Mouse (Mus musculus): ENCODE results near the gene Sec14l1. TPM values are rescaled to one million over a fixed set of nuclear protein-coding genes. Genes with fewer than 3 reads are reported as not detected.

Sec14l1 gene
- total RNA-seq, 2 experiments from 2014 or later: 79.2 to 91.1 TPM

DNA sequence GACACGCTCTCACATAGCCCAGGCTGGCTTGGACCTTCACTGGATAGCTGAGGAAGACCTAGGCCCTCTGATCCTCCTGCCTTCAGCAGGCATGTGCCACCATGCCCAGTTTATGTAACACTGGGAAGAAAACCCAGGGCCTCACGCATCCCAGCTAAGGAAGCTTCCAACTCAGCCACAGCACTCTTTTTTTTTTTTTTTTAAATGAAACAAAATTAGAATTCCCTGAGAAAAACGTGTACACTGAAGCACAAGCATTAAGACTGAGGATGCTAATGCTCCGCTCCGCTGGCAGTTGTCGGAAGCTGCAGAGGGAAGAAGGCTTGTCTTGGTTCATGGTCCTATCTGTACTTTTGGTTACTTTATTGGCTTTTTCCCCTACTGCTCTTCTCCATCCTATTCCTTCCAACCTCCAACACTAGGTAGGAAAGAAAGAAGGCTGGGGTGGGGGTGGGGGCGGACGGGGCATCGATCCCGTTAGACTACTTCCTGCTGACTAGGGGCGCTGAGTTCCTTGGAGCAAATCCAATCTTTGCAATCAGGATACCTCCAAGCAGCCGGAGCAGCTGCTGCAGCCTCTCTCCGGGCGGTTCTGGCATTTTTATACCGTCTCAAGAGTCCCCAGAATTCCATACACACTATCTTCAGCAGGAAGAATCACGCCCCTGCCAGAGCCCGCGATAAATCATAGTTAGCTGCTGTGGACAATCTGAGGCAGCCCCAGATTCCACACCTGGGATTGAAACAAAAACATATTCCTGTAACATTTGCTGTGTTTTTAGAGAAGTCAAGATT is 59.3 kb downstream of the Sec14l1 start:
- no peak for DNase-seq
- intact Hi-C loops (cut with DNase I): loop anchor here (5.0 kb wide), 1 partner anchor 37 kb away; no protein-coding TSS in a partner anchor

DNA sequence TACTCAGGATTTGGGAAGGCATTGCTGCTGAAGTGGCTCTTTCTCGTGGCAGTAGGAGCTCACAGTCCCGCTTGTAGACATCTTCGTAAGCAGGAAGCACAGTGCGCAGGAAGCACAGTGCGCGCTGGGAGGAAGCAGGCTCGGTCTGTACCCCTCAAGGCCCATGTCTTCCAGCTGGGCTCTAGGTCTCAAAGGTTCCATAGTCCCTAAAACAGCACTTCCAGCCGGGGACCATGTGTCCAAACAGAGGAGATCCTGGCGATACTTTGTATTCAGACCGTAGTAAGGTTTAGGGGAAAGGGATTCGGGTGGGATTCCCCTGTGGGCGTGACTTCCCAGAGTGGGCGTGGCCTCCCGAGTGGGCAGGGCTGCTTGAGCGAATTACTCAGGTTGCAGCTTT is 60.0 kb downstream of the Sec14l1 start:
- peak; percentile 32 to 64 for DNase-seq
- intact Hi-C loops (cut with DNase I): loop anchor here (5.0 kb wide), 1 partner anchor 38 kb away; no protein-coding TSS in a partner anchor

- no peak for DNase-seq
- intact Hi-C loops (cut with DNase I): no loop called here
Measured at GRCm38 (mm10) chr11:117175472-117175871, 60.5 kb downstream of the Sec14l1 start.

- intact Hi-C loops (cut with DNase I): loop anchor here (2.0 kb wide), 2 partner anchors 96 to 182 kb away; no protein-coding TSS in a partner anchor
Measured at GRCm38 (mm10) chr11:117176304-117176703, 61.3 kb downstream of the Sec14l1 start.

GRCm38 (mm10) chr11:117176900-117177299 is 61.9 kb downstream of the Sec14l1 start:
- DNase-seq: no peak
- intact Hi-C loops (cut with DNase I): loop anchor here (1.0 to 2.0 kb wide), 3 partner anchors 96 to 182 kb away; no protein-coding TSS in a partner anchor

More at GRCm38 (mm10) chr11:117176304-117176703, 61.3 kb downstream of the Sec14l1 start:
- peak; percentile 41 to 65 for DNase-seq

- peak; percentile 93 to 97 for DNase-seq
- intact Hi-C loops (cut with DNase I): loop anchor here (1.0 to 2.0 kb wide), 3 partner anchors 97 to 181 kb away; no protein-coding TSS in a partner anchor
Measured at GRCm38 (mm10) chr11:117177303-117177979, 62.5 kb downstream of the Sec14l1 start.

- no peak for DNase-seq
- intact Hi-C loops (cut with DNase I): no loop called here
Measured at GRCm38 (mm10) chr11:117179902-117180301, 64.9 kb downstream of the Sec14l1 start.

- intact Hi-C loops (cut with DNase I): no loop called here
- DNase-seq: no peak
Measured at GRCm38 (mm10) chr11:117182808-117183207, 67.8 kb downstream of the Sec14l1 start.

- intact Hi-C loops (cut with DNase I): no loop called here
- no peak for DNase-seq
Measured at GRCm38 (mm10) chr11:117183299-117183698, 68.3 kb downstream of the Sec14l1 start.

DNA sequence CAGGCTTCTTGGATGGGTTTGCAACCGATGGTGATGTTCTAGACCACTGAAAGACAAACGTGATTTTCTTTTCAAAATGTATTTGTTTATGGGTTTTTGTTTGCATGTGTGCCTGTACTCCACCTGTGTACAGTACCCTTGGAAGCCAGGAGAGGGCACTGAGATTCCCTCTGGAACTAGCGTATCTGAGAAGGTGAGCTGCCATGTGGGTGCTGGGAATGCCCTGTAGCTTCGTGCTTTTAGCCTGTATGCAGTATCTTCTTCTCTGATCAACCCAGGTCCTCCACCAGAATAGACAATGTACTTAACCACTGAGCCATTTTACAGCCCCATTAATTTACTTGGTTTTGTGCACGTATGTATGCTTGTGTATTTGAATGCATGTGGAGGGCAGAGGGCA is 68.9 kb downstream of the Sec14l1 start:
- DNase-seq: no peak
- intact Hi-C loops (cut with DNase I): no loop called here

DNA sequence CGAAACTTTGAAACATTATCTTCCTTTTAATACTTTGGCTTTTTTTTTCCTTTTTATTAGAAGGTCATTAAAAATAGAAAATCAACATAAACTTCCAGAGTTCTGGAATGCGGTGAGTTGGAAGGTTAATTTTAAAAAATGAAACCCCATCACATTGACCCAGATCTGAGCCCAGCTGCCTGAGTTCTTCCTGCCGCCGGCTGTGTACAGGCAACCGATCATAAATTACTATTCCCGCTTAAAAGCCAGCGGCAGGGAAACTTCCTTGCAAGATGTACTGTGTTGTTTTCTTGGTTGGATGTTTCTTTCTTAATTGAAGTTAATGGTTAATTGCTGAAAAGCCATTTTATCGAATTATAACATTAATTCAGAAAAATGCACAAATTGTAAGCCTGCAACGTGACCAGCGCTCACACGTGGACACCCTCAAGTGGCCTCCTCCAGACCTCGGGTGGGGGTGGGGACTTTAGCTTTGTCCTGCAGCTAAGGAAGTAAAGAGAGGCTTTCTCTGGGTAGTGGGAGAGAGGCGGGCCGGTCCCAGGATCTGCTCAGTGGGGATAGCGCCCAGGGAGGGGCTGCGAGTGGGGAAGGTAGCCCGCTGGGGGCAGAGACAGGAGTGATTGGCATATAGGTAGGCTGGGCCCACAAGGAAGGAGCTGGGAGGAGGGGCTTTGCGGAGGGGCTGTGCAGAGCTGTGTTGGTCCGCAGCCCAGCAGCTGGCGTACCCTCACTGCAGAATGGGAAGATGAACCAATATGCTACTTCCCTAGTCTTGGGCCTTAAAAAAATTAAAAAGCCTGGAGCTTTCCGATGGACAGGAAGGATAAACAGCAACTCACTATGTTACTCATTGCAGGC is 70.3 kb downstream of the Sec14l1 start:
- intact Hi-C loops (cut with DNase I): no loop called here
- DNase-seq: no peak

GRCm38 (mm10) chr11:117191524-117191923 is 76.6 kb downstream of the Sec14l1 start:
- DNase-seq: no peak
- intact Hi-C loops (cut with DNase I): no loop called here

DNA sequence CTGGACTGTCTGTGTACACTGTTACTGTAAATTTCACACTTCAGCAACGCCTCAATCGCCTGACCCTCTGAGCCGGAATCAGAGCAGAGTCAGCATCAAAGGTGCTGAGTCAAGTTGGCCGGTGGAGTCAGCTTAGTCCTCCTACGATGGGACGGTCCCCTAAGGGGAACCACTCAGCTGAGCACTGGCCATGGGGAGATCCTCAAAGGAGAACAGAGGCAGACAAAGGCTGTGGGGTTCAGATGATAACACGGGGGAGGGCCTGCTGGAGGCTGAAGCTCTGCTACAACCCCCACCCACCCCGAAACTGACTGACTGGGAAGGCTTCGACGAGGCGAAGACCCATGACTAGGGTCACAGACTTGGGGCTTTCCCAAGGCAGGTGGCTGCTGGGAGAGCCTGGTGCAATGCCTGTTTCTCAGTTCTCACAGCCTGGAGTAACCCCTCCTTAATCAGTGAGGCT is 79.5 kb downstream of the Sec14l1 start:
- DNase-seq: no peak
- intact Hi-C loops (cut with DNase I): no loop called here

GRCm38 (mm10) chr11:117195616-117196015 is 80.6 kb downstream of the Sec14l1 start:
- no peak for DNase-seq
- intact Hi-C loops (cut with DNase I): no loop called here

GRCm38 (mm10) chr11:117196681-117197080 is 81.7 kb downstream of the Sec14l1 start:
- intact Hi-C loops (cut with DNase I): no loop called here
- DNase-seq: no peak

- no peak for DNase-seq
- intact Hi-C loops (cut with DNase I): no loop called here
Measured at GRCm38 (mm10) chr11:117198122-117198521, 83.2 kb downstream of the Sec14l1 start.

GRCm38 (mm10) chr11:117199282-117200175 is 84.6 kb downstream of the Sec14l1 start, which contains the start of gene Sept9:
Sept9 (plus strand) TSS chr11:117199661.
- DNase-seq: peak in 1 of 2 experiments; percentile 24
- intact Hi-C loops (cut with DNase I): no loop called here

GRCm38 (mm10) chr11:117201846-117202245 is 86.9 kb downstream of the Sec14l1 start:
- no peak for DNase-seq
- intact Hi-C loops (cut with DNase I): no loop called here

DNA sequence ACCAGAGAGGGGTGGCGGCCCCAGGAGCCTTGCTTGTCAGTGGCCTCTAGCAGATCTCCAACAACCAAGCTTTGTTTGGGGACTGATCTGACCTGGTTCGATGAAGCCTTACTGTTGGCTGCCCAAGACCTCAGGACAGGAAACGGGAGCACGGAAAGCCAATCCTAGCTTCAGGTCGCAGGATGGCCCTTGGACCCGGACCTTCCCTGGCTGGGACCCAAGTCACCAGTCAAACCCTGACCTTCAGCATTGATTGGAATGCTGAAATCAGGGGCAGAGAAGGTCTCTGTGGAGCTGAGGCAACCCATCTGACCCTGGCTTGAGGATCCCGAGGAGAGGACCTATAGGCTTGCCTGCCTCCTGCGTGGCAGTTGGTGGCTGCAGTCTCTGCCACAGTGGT is 89.6 kb downstream of the Sec14l1 start:
- intact Hi-C loops (cut with DNase I): no loop called here
- DNase-seq: no peak
